9 mouse cellular contexts compared by ENCODE assay signal in the genomic region with DNA sequence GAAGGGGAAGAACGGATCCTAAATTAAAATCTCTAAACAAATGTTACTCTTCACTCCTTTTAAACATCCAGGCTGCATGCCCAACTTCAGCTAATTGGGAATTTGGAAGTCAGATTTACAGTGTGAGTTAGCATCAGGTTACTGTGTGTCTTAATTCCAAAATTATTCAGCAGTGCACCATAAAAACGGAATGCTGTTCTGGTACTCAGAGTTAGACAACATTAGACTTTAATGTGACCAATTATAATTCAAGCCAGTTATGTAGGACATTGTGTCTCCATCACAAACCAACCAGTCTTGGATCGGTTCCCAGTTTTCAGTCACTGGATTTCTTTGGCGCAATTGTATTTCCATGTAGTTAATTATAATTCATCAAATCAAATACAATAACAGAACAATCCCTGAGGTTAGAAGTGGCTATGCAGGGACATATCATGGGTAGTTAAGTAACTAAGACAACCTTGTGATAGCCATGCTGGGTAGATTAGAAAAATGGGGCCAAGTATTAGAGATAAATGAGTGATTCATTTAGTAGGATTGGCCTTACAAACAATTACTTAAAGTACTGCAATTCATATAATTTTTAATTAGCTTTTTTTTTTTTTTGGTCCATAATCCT.
DNase-seq lines count a peak whose midpoint lies in the region; ATAC-seq lines count a peak whose summit lies in the region.
"Had no signal": no experiment of that assay in that cellular context is flagged by ENCODE, and none has a peak within 500 bp of the region (broad histone marks: within the 10 kb centered on the region; RNA-seq: fewer than 3 reads in every experiment).

No protein-coding gene starts in this region.

- peak; percentile 88 for DNase-seq in forebrain, embryonic 14.5 days (ENCODE audit: low spot score)
- no peak for DNase-seq in forebrain, embryonic 10.5 days (ENCODE audit: extremely low spot score, low spot score)
- no peak for DNase-seq in limb, embryonic 10.5 days (ENCODE audit: low spot score)
- DNase-seq in embryonic facial prominence, embryonic 14.5 days (ENCODE audit: low spot score), result peak; percentile 43
- no peak for DNase-seq in urinary bladder, postnatal 36 days (ENCODE audit: low spot score in 2 of 2)
- DNase-seq in thymus, adult 18-20 months, result no peak

- no peaks in the 10 kb centered on the region for H3K27me3 ChIP-seq in forebrain, embryonic 14.5 days (replicated peaks; ENCODE audit: control insufficient read depth, insufficient read depth, low read length)
- H3K27me3 ChIP-seq in forebrain, embryonic 10.5 days (ENCODE audit: poor library complexity, severe bottlenecking), result no peaks in the 10 kb centered on the region
- H3K27me3 ChIP-seq in limb, embryonic 12.5 days, result no peaks in the 10 kb centered on the region
- no peaks in the 10 kb centered on the region for H3K27me3 ChIP-seq in limb, embryonic 10.5 days (ENCODE audit: low read depth, poor library complexity, severe bottlenecking)
- no peaks in the 10 kb centered on the region for H3K27me3 ChIP-seq in embryonic facial prominence, embryonic 14.5 days (replicated peaks; ENCODE audit: control insufficient read depth, insufficient read depth, low read length)
- H3K27me3 ChIP-seq in midbrain, embryonic 15.5 days (replicated peaks), result no peaks in the 10 kb centered on the region
- H3K27me3 ChIP-seq: stomach, embryonic 15.5 days had no signal

- no peaks in the 10 kb centered on the region for H3K36me3 ChIP-seq in forebrain, embryonic 14.5 days (ENCODE audit: control insufficient read depth, insufficient read depth, low read length)
- no peaks in the 10 kb centered on the region for H3K36me3 ChIP-seq in forebrain, embryonic 10.5 days (replicated peaks)
- no peaks in the 10 kb centered on the region for H3K36me3 ChIP-seq in limb, embryonic 12.5 days
- H3K36me3 ChIP-seq in limb, embryonic 10.5 days, result no peaks in the 10 kb centered on the region
- no peaks in the 10 kb centered on the region for H3K36me3 ChIP-seq in embryonic facial prominence, embryonic 14.5 days (ENCODE audit: control insufficient read depth, insufficient read depth, low read length)
- H3K36me3 ChIP-seq in midbrain, embryonic 15.5 days (replicated peaks), result no peaks in the 10 kb centered on the region
- H3K36me3 ChIP-seq: stomach, embryonic 15.5 days had no signal

- H3K27ac ChIP-seq in forebrain, embryonic 14.5 days (ENCODE audit: low read depth, low read length), result no peak overlapping the region
- H3K27ac ChIP-seq in forebrain, embryonic 10.5 days, result no peak overlapping the region
- no peak overlapping the region; the same call in 1 of the 2 replicates for H3K27ac ChIP-seq in limb, embryonic 12.5 days
- H3K27ac ChIP-seq in limb, embryonic 10.5 days, result no peak overlapping the region
- H3K27ac ChIP-seq in embryonic facial prominence, embryonic 14.5 days (replicated peaks; ENCODE audit: low read depth, low read length), result no peak overlapping the region
- no peak overlapping the region for H3K27ac ChIP-seq in midbrain, embryonic 15.5 days
- H3K27ac ChIP-seq: stomach, embryonic 15.5 days had no signal

- 25% methylated on average over 4 of the region's 4 CpGs for WGBS in forebrain, embryonic 14.5 days
- 93% methylated on average over 4 of the region's 4 CpGs for WGBS in forebrain, embryonic 10.5 days
- 52% methylated on average over 4 of the region's 4 CpGs for WGBS in limb, embryonic 12.5 days
- 92% methylated on average over 4 of the region's 4 CpGs for WGBS in limb, embryonic 10.5 days
- WGBS in embryonic facial prominence, embryonic 14.5 days, result 56% methylated on average over 4 of the region's 4 CpGs
- WGBS in midbrain, embryonic 15.5 days, result 64% methylated on average over 4 of the region's 4 CpGs

- no peak overlapping the region for H3K9ac ChIP-seq in forebrain, embryonic 14.5 days (ENCODE audit: low read length)
- no peak overlapping the region for H3K9ac ChIP-seq in limb, embryonic 12.5 days (replicated peaks)
- H3K9ac ChIP-seq in embryonic facial prominence, embryonic 14.5 days (ENCODE audit: low read depth, low read length), result no peak overlapping the region
- no peak overlapping the region for H3K9ac ChIP-seq in midbrain, embryonic 15.5 days
- H3K9ac ChIP-seq: stomach, embryonic 15.5 days had no signal

- H3K9me3 ChIP-seq in forebrain, embryonic 14.5 days (replicated peaks; ENCODE audit: control insufficient read depth, low read length), result no peaks in the 10 kb centered on the region
- no peaks in the 10 kb centered on the region for H3K9me3 ChIP-seq in forebrain, embryonic 10.5 days
- no peaks in the 10 kb centered on the region for H3K9me3 ChIP-seq in limb, embryonic 12.5 days
- no peaks in the 10 kb centered on the region for H3K9me3 ChIP-seq in limb, embryonic 10.5 days (replicated peaks)
- no peaks in the 10 kb centered on the region for H3K9me3 ChIP-seq in embryonic facial prominence, embryonic 14.5 days (ENCODE audit: control insufficient read depth, low read length)
- no peaks in the 10 kb centered on the region for H3K9me3 ChIP-seq in midbrain, embryonic 15.5 days
- H3K9me3 ChIP-seq: stomach, embryonic 15.5 days had no signal

- no peak overlapping the region for H3K4me3 ChIP-seq in forebrain, embryonic 14.5 days (ENCODE audit: low read depth, low read length)
- H3K4me3 ChIP-seq in forebrain, embryonic 10.5 days, result no peak overlapping the region
- no peak overlapping the region for H3K4me3 ChIP-seq in limb, embryonic 12.5 days (replicated peaks)
- H3K4me3 ChIP-seq in limb, embryonic 10.5 days, result no peak overlapping the region
- no peak overlapping the region for H3K4me3 ChIP-seq in embryonic facial prominence, embryonic 14.5 days (ENCODE audit: low read depth, low read length)
- no peak overlapping the region for H3K4me3 ChIP-seq in midbrain, embryonic 15.5 days
- H3K4me3 ChIP-seq: stomach, embryonic 15.5 days had no signal

- 0 out of 2 replicates have a peak, but pooled peaks cover 6% of the 10 kb centered on the region for H3K4me1 ChIP-seq in forebrain, embryonic 14.5 days (ENCODE audit: control insufficient read depth, insufficient read depth, low read length)
- no peaks in the 10 kb centered on the region for H3K4me1 ChIP-seq in forebrain, embryonic 10.5 days
- 0 out of 2 replicates have a peak, but pooled peaks cover 3% of the 10 kb centered on the region for H3K4me1 ChIP-seq in limb, embryonic 12.5 days (replicated peaks)
- no peaks in the 10 kb centered on the region for H3K4me1 ChIP-seq in limb, embryonic 10.5 days
- H3K4me1 ChIP-seq in embryonic facial prominence, embryonic 14.5 days (ENCODE audit: control insufficient read depth, insufficient read depth, low read length), result 0 out of 2 replicates have a peak, but pooled peaks cover 4% of the 10 kb centered on the region
- H3K4me1 ChIP-seq in midbrain, embryonic 15.5 days, result no peaks in the 10 kb centered on the region
- H3K4me1 ChIP-seq: stomach, embryonic 15.5 days had no signal

- no peak overlapping the region for H3K4me2 ChIP-seq in forebrain, embryonic 14.5 days (ENCODE audit: low read length)
- H3K4me2 ChIP-seq in limb, embryonic 12.5 days, result no peak overlapping the region
- H3K4me2 ChIP-seq in embryonic facial prominence, embryonic 14.5 days (ENCODE audit: low read depth, low read length), result no peak overlapping the region
- H3K4me2 ChIP-seq in midbrain, embryonic 15.5 days, result no peak overlapping the region
- H3K4me2 ChIP-seq: stomach, embryonic 15.5 days had no signal

- ATAC-seq in forebrain, embryonic 14.5 days, result peak; percentile 85
- peak; percentile 24; the same call in 1 of the 2 replicates for ATAC-seq in limb, embryonic 12.5 days (ENCODE audit: insufficient number of reproducible peaks, insufficient read depth, low FRiP score, low TSS enrichment, low read depth)
- ATAC-seq in embryonic facial prominence, embryonic 14.5 days (ENCODE audit: low read depth), result no peak
- ATAC-seq in midbrain, embryonic 15.5 days (replicated peaks), result peak; percentile 70

Comparison
In these comparisons a context has a peak if more than half of its experiments do, and no peak if none do; other contexts are left out.
1. DNase-seq: peak in forebrain, embryonic 14.5 days (single experiment) and embryonic facial prominence, embryonic 14.5 days (single experiment); none in forebrain, embryonic 10.5 days (single experiment), limb, embryonic 10.5 days (single experiment), urinary bladder, postnatal 36 days (0 of 2) and thymus, adult 18-20 months (0 of 2).